Mouse (Mus musculus) forebrain, embryonic 13.5 days (tissue): ENCODE data around the gene 1600002K03Rik. TPM values are rescaled to one million over a fixed set of nuclear protein-coding genes. Genes with fewer than 3 reads are reported as not detected.

Experiments used
- ATAC-seq: fragments of 200-750 bp; cut with Nextera tagmentation; 2 replicates; pipeline ENCODE4 v1.8.0; 2017
- H3K27ac ChIP-seq: fragments of 300-500 bp; sonication (generic); 2 replicates; pipeline ENCODE4 v1.5.1; 2015; ENCODE audit warnings: inconsistent platforms, mild to moderate bottlenecking, moderate library complexity
- H3K27me3 ChIP-seq: fragments of 300-500 bp; sonication (generic); 2 replicates; pipeline ENCODE4 v1.6.1; 2015; ENCODE audit warnings: mild to moderate bottlenecking, inconsistent platforms
- H3K36me3 ChIP-seq: fragments of 300-500 bp; sonication (generic); 2 replicates; pipeline ENCODE4 v1.6.1; 2015; ENCODE audit warnings: mild to moderate bottlenecking, inconsistent platforms; ENCODE audit not compliant: poor library complexity, severe bottlenecking
- H3K4me1 ChIP-seq: fragments of 300-500 bp; sonication (generic); 2 replicates; pipeline ENCODE4 v1.6.1; 2015; ENCODE audit warnings: inconsistent platforms
- H3K4me2 ChIP-seq: fragments of 300-500 bp; sonication (generic); 2 replicates; pipeline ENCODE4 v1.6.1; 2015; ENCODE audit warnings: inconsistent platforms, mild to moderate bottlenecking, moderate library complexity
- H3K4me3 ChIP-seq: fragments of 300-500 bp; sonication (generic); 2 replicates; pipeline ENCODE4 v1.5.1; 2015; ENCODE audit warnings: mild to moderate bottlenecking, inconsistent platforms
- H3K9ac ChIP-seq: fragments of 300-500 bp; sonication (generic); 2 replicates; pipeline ENCODE4 v1.6.1; 2015; ENCODE audit warnings: mild to moderate bottlenecking, inconsistent platforms
- H3K9me3 ChIP-seq: fragments of 300-500 bp; sonication (generic); replicated peaks from 2 replicates; pipeline ENCODE4 v1.6.1; 2016; ENCODE audit warnings: inconsistent platforms
- WGBS: fragments of 180-500 bp; shearing (Covaris S2); methylation state at CpG from one replicate; pipeline ENCODE4 v1.1.7; 2015; 5-methylcytosine and 5-hydroxymethylcytosine counted together
- polyA plus RNA-seq: library from polyadenylated mRNA; unstranded; fragments of >200 nt; fragmentation: Nextera tagmentation; extraction: Ambion mirVana; gene quantifications from 2 replicates; pipeline ENCODE4 v1.2.1, GENCODE M21; 2015

Gene 1600002K03Rik
- polyA plus RNA-seq, 1 experiment from 2014 or later = 12.2 TPM

DNA sequence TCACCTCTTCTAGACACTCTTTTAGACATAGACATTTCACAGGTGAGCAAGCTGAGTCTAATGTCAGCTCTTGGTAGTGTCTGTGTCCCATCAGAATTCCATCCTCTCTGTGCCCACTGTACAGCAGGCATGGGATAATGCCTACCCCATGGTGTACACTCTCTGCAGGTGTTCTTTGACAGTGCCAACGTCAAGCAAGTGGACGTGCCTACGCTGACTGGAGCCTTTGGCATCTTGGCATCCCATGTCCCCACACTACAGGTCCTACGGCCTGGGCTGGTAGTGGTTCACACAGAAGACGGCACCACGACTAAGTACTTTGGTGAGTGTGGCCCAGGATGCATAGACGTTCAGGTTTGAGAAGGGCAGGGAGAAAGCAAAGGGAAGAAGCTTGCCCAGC lies 29.1 kb upstream of the 1600002K03Rik start:
- Histone ChIP-seq H3K27ac (no peak overlapping the region), H3K27me3 (no peaks in the 10 kb centered on the region), H3K4me3 (no peak overlapping the region), H3K36me3 (peaks cover 28% of the 10 kb centered on the region), H3K9me3 (no peaks in the 10 kb centered on the region), H3K4me1 (peaks cover 65% of the 10 kb centered on the region), H3K4me2 (0 out of 2 replicates have a peak overlapping the region, but pooled peaks have one; percentile 96), H3K9ac (no peak overlapping the region)
- 91% methylated on average over 7 of the region's 7 CpGs for WGBS
- ATAC-seq = no peak

DNA sequence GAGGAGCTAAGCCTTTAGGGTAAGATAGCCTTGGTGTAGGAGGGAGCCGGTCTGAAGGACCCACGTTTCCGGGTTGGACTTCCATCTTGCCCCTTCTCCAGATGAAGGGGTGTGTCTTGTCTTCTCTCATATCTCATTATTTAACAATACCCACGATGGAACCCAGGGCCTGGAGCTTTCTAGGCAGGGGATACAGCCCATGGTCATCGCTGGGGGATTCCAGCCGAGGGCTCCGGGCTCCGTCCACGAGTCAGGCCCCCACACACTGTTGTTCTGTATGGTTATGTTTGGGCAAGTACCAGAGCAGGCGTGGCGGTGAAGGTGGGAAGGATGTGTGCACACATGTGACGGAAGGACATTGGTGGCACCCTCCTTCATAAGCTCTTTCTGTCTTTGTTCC lies 28.6 kb upstream of the 1600002K03Rik start:
- WGBS = 95% methylated on average over 12 of the region's 12 CpGs
- no peak overlapping the region for H3K4me2 ChIP-seq
- H3K4me1 ChIP-seq = peaks cover 64% of the 10 kb centered on the region
- no peaks in the 10 kb centered on the region for H3K9me3 ChIP-seq
- peaks cover 28% of the 10 kb centered on the region for H3K36me3 ChIP-seq
- H3K27me3 ChIP-seq = no peaks in the 10 kb centered on the region
- H3K9ac ChIP-seq = no peak overlapping the region
- no peak for ATAC-seq
- no peak overlapping the region for H3K4me3 ChIP-seq
- H3K27ac ChIP-seq = no peak overlapping the region

DNA sequence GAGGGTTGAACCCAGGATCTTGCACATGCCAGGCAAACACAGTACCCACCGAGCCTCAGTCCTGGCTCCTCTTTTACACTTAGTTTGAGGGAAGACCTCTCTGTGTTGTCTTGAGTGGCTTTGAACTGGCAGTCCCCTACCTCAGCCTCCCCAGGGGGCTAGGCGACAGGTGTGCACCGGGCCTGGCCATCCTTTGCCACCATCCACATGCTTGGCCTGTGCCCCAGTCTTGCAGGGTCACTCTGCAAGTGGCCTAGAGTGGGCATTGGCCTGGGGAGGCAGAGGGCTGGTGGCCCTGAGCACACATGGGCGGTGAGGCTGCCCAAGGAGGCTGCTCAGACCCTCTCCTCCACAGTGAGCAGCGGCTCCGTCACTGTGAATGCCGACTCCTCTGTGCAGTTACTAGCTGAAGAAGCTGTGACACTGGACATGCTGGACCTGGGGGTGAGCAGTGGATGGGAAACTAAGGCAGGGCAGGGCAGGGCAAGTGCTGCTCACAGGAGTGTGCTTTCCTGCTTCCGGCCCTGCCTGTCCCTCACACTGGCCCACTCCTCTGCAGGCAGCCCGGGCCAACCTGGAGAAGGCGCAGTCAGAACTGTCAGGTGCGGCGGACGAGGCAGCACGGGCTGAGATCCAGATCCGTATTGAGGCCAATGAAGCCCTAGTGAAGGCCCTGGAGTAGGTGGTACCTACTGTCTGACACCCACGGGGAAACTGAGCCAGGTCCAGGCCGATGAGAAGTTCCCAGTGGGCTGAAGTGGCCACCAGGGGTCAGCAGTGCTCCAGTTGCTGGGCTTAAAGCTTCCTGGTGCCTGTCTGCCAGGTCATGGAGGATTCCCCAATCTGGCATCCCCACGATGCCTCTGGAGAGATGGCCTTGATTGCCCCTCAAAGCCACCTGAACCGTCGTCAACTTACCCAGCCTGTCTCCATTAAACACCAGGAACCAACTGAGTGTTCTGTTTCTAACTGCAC lies 27.6 kb upstream of the 1600002K03Rik start:
- 0 out of 2 replicates have a peak overlapping the region, but pooled peaks have one; percentile 5 for H3K4me2 ChIP-seq
- H3K27ac ChIP-seq = peak overlapping the region; percentile 45
- WGBS = 74% methylated on average over 20 of the region's 20 CpGs
- no peaks in the 10 kb centered on the region for H3K27me3 ChIP-seq
- H3K9ac ChIP-seq = peak overlapping the region; percentile 37; the same call in 1 of the 2 replicates
- peak overlapping the region; percentile 0; the same call in 1 of the 2 replicates for H3K4me3 ChIP-seq
- H3K4me1 ChIP-seq = peaks cover 59% of the 10 kb centered on the region
- peaks cover 28% of the 10 kb centered on the region for H3K36me3 ChIP-seq
- no peaks in the 10 kb centered on the region for H3K9me3 ChIP-seq
- no peak for ATAC-seq

DNA sequence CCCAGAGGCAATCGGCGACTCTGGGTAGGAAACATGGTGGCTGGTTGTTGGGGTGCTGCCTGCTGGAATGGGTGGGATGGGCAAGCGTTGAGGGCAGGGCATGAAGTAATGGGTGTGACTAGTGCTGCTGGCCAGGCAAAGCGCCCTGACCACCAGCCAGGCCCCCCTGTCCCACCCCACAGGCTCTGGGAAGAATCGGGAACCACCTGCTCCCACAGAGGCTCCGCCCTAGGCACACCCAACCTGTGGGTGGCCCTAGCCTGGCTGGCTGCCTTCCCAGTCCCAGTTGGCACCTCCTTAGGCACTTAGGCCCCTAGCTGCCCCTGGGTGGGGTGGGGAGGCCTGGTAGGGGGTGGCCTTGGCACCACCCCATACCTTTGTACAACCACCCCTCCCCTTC lies 26.8 kb upstream of the 1600002K03Rik start:
- H3K4me2 ChIP-seq = no peak overlapping the region
- H3K4me1 ChIP-seq = peaks cover 54% of the 10 kb centered on the region
- ATAC-seq = no peak
- peak overlapping the region; percentile 100 for H3K27ac ChIP-seq
- H3K4me3 ChIP-seq = peak overlapping the region; percentile 0; the same call in 1 of the 2 replicates
- peaks cover 28% of the 10 kb centered on the region for H3K36me3 ChIP-seq
- 88% methylated on average over 6 of the region's 6 CpGs for WGBS
- H3K9me3 ChIP-seq = no peaks in the 10 kb centered on the region
- peak overlapping the region; percentile 37; the same call in 1 of the 2 replicates for H3K9ac ChIP-seq
- H3K27me3 ChIP-seq = no peaks in the 10 kb centered on the region

DNA sequence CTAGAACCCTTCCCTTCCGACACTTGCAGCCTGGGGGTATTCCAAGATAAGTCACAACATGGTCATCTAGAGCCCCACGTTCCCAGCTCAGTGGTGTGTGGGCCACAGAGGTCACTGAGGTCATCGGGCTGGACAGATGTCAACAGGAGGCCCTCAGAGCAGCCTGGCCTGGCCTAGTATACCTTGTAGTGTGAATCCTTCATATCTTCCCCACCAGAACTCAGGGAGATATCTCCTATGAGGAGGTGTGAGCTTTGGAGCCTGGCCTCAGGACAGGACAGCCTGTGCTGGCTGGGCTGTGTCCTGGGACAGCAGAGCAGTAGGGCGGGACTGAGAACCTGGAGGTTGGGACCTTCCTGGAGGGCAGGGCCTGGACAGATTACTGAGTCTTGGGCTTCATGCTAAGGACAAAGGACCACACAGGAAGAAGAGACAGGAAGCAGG lies 26.2 kb upstream of the 1600002K03Rik start:
- peak overlapping the region; percentile 100 for H3K27ac ChIP-seq
- WGBS = 85% methylated on average over 4 of the region's 4 CpGs
- no peak overlapping the region for H3K4me2 ChIP-seq
- no peak for ATAC-seq
- H3K4me1 ChIP-seq = peaks cover 48% of the 10 kb centered on the region
- no peaks in the 10 kb centered on the region for H3K9me3 ChIP-seq
- H3K9ac ChIP-seq = peak overlapping the region; percentile 37; the same call in 1 of the 2 replicates
- H3K36me3 ChIP-seq = peaks cover 34% of the 10 kb centered on the region
- no peak overlapping the region for H3K4me3 ChIP-seq
- H3K27me3 ChIP-seq = no peaks in the 10 kb centered on the region

DNA sequence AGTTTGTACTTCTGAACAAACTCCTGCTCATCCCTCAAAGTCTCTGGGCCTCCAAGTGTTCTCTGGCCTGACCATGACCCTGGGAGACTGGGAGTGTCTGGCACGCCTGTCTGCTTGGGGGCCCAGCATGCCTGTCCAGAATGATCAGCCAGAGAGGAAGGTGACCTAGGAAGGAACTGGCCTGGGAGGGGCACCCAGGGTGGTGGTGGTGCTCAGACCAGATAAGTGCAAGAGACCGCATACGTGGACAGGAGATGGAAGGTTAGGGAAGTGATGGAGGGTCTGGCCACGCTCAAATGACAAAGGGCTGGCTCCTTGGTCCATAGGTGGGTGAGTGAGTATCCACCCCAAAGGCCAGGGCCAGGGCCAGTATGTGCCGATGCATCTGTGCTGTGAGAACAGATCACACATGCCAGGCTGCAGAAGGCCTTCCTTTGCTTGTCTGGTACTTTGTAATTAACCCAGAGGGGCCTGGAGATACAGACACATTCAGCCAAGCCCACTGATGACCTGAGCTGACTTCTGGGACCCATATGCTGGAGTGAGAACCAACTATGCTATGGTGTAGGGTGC lies 25.5 kb upstream of the 1600002K03Rik start:
- WGBS = 76% methylated on average over 5 of the region's 5 CpGs
- H3K9ac ChIP-seq = peak overlapping the region; percentile 96; the same call in 1 of the 2 replicates
- H3K27me3 ChIP-seq = no peaks in the 10 kb centered on the region
- peaks cover 52% of the 10 kb centered on the region for H3K4me1 ChIP-seq
- peak overlapping the region; percentile 99 for H3K4me3 ChIP-seq
- no peak for ATAC-seq
- peak overlapping the region; percentile 71 for H3K4me2 ChIP-seq
- H3K9me3 ChIP-seq = no peaks in the 10 kb centered on the region
- peak overlapping the region; percentile 100 for H3K27ac ChIP-seq
- H3K36me3 ChIP-seq = peaks cover 40% of the 10 kb centered on the region

DNA sequence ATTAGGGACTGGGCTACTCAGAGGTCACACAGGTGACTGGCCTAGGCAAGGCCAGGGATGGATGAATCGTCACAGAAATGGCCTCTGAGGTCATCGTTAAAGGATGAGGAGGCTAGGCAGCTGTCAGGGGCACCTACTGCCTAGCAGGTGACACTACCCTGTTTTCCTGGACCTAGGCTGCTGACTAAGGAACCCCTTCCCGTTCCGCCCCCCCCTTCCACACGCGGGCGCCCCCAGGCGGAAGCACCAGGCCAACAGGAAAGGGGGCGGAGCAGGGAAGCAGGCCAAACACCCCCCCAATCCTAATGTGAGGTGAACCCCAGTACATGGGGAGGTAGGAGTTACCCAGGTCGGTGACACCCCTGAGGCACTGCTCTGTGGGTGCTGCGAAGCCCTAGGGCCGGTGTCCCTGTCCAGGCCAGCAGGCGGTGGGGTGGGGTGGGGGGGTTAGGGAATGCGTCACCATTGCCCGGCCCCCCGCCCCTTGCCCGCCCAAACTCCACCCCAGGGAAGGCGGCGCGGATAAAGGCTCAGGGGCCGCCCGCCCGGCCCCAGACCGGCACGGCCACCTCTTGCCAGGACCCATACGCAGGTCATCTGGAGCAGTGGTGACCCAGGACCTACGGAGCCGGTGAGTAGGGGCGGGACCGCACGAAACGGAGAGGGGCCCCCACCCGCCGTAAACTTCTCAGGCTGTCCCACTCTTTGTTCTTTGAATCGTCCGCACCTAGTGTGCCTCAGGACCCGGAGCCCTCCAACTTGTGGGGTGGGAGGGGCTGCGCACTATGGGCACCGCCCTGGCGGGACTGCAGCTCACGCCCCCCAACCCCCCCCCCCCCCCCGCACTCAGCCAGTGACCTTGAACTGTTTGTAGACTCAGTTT lies 24.8 kb upstream of the 1600002K03Rik start, which contains the start of gene Midn:
Midn (plus strand) TSS at position 554 of the 883 bp plus-strand sequence.
- H3K4me3 ChIP-seq = peak within 1 kb of the TSS; percentile 99
- peak within 1 kb of the TSS; percentile 96 for H3K9ac ChIP-seq
- WGBS = 1% methylated on average over 35 of the region's 42 CpGs
- H3K27ac ChIP-seq = peak within 1 kb of the TSS; percentile 100
- peak within 1 kb of the TSS; percentile 71 for H3K4me2 ChIP-seq
- H3K9me3 ChIP-seq = no peaks in the 10 kb centered on the region
- no peaks in the 10 kb centered on the region for H3K27me3 ChIP-seq
- H3K4me1 ChIP-seq = peaks cover 55% of the 10 kb centered on the region
- peaks cover 47% of the 10 kb centered on the region for H3K36me3 ChIP-seq
- peak; percentile 36 for ATAC-seq

DNA sequence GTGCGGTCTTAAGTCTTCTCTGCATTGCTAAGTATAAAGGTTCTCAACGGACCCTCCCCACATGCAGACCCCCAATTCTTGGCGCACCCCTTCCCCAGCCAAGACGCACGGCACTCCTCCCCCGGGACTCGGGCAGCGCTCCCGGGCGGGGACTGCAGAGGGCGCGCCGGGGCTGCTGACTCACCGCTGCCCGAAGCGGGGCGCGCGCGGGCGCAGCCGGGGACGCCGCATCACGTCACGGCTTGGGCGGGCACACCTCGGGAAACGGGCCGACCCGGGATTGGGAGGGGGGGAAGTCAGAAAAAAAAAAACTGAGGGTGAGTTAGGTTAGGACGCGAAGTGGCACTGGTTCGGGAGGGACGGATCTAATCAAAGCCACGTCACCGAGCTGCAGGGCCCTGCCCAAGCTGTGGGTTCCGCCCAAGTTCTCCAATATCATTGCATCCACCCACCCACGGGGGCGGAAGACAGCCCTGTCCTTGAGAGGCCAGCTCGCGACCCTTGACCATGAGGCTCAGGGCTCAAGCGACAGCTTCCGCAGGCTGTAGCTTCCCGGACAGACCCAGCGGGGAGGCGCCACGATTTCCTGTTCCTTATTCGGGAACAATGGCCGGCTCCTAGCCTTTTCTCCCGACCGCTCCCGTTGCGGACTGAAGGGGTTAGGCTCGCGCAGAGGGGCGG lies 24.0 kb upstream of the 1600002K03Rik start:
- peaks cover 51% of the 10 kb centered on the region for H3K36me3 ChIP-seq
- H3K4me1 ChIP-seq = peaks cover 55% of the 10 kb centered on the region
- H3K27ac ChIP-seq = peak overlapping the region; percentile 100
- H3K9ac ChIP-seq = peak overlapping the region; percentile 96
- WGBS = under 1% methylated on average over 54 of the region's 57 CpGs
- peak overlapping the region; percentile 71 for H3K4me2 ChIP-seq
- no peaks in the 10 kb centered on the region for H3K9me3 ChIP-seq
- H3K27me3 ChIP-seq = no peaks in the 10 kb centered on the region
- H3K4me3 ChIP-seq = peak overlapping the region; percentile 99
- ATAC-seq = peak; percentile 61

DNA sequence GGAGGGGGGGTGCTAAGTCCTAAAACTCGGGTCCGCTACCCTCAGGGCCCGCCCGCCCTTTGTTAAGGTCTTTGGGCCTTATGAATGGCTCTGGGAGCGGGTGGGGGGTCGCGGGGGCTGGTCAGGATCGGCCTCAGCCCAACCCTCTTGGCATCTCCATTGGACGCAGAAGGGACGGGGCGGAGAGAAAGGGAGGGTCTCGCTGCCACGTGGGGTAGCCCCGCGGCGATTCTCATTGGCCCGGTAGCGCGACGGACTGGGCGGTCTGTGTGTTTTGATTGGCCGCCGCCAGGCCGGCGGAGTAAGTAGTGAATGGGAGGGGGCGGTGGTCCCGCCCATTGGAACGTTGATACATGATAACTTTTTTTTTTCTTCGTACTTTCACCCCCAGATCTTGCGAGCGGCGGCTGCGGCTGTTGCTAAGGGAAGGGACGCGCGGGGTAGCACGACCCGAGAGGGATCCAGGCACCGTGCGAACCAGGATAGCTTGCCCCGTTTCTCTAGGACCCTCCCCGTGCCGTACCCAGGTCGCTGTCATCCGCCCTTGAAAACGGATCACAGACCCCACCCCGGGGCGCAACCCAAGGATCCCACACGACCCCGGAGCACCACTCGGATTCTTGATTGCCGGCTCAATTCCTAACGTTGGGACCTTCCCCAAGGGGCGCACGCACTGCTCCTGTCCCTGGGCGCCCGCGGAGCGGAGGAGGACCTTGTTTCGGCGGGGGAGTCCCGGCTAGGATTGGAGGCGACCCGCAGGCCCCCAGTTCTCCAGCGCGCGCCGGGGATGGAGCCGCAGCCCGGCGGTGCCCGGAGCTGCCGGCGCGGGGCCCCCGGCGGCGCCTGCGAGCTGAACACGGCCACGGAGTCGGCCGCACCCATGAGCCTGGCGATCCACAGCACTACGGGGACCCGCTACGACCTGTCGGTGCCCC lies 23.2 kb upstream of the 1600002K03Rik start:
- Histone ChIP-seq H3K27me3 (no peaks in the 10 kb centered on the region), H3K36me3 (peaks cover 51% of the 10 kb centered on the region), H3K27ac (peak overlapping the region; percentile 100), H3K9me3 (no peaks in the 10 kb centered on the region), H3K9ac (peak overlapping the region; percentile 100), H3K4me1 (peaks cover 59% of the 10 kb centered on the region), H3K4me3 (peak overlapping the region; percentile 99), H3K4me2 (peak overlapping the region; percentile 99)
- peak; percentile 86 for ATAC-seq
- WGBS = under 1% methylated on average over 88 of the region's 88 CpGs
